Mouse (Mus musculus): ENCODE data around the gene Tob2. TPM values are rescaled to one million over a fixed set of nuclear protein-coding genes. Genes with fewer than 3 reads are reported as not detected.

Tob2 gene
- total RNA-seq, 4 experiments from 2014 or later, result 26.6 to 40.2 (median 33.5) TPM

GRCm38 (mm10) chr15:81860471-81861135, 2.0 kb upstream of the Tob2 start:
- no peak for DNase-seq (ENCODE audit: low spot score in 2 of 2)

- DNase-seq (ENCODE audit: low spot score in 2 of 2), result peak; percentile 77 to 95
These were observed 997 bp upstream of the Tob2 start for GRCm38 (mm10) chr15:81859330-81860255.

- peak; percentile 82 to 98 for DNase-seq (ENCODE audit: low spot score in 2 of 2)
These were observed 469 bp downstream of the Tob2 start for GRCm38 (mm10) chr15:81858138-81858516.

- DNase-seq (ENCODE audit: low spot score in 2 of 2), result no peak
These were observed 876 bp downstream of the Tob2 start for GRCm38 (mm10) chr15:81857724-81858116.

GRCm38 (mm10) chr15:81856938-81857723, 1.5 kb downstream of the Tob2 start:
- DNase-seq (ENCODE audit: low spot score in 2 of 2), result peak in 1 of 2 experiments; percentile 40

GRCm38 (mm10) chr15:81856030-81856790, 2.4 kb downstream of the Tob2 start:
- peak in 1 of 2 experiments; percentile 90 for DNase-seq (ENCODE audit: low spot score in 2 of 2)

- no peak for DNase-seq (ENCODE audit: low spot score in 2 of 2)
These were observed 5.5 kb downstream of the Tob2 start for GRCm38 (mm10) chr15:81853081-81853480.

- DNase-seq (ENCODE audit: low spot score in 2 of 2), result no peak
These were observed 6.1 kb downstream of the Tob2 start for GRCm38 (mm10) chr15:81852411-81853000.

GRCm38 (mm10) chr15:81851375-81851774, 7.2 kb downstream of the Tob2 start:
- DNase-seq (ENCODE audit: low spot score in 2 of 2), result no peak

- DNase-seq (ENCODE audit: low spot score in 2 of 2), result no peak
These were observed 7.9 kb downstream of the Tob2 start for GRCm38 (mm10) chr15:81850718-81851117.

GRCm38 (mm10) chr15:81849104-81849503, 9.5 kb downstream of the Tob2 start:
- no peak for DNase-seq (ENCODE audit: low spot score in 2 of 2)

GRCm38 (mm10) chr15:81848301-81848700, 10.3 kb downstream of the Tob2 start:
- no peak for DNase-seq (ENCODE audit: low spot score in 2 of 2)

- no peak for DNase-seq (ENCODE audit: low spot score in 2 of 2)
These were observed 10.7 kb downstream of the Tob2 start for GRCm38 (mm10) chr15:81847861-81848260.

- no peak for DNase-seq (ENCODE audit: low spot score in 2 of 2)
These were observed 11.4 kb downstream of the Tob2 start for GRCm38 (mm10) chr15:81847161-81847560.

GRCm38 (mm10) chr15:81846755-81847154, 11.8 kb downstream of the Tob2 start:
- no peak for DNase-seq (ENCODE audit: low spot score in 2 of 2)

- DNase-seq (ENCODE audit: low spot score in 2 of 2), result no peak
These were observed 12.9 kb downstream of the Tob2 start for GRCm38 (mm10) chr15:81845724-81846123.

- no peak for DNase-seq (ENCODE audit: low spot score in 2 of 2)
These were observed 13.5 kb downstream of the Tob2 start for GRCm38 (mm10) chr15:81845033-81845625.

- DNase-seq (ENCODE audit: low spot score in 2 of 2), result no peak
These were observed 16.3 kb downstream of the Tob2 start for GRCm38 (mm10) chr15:81842275-81842674.

- no peak for DNase-seq (ENCODE audit: low spot score in 2 of 2)
These were observed 18.3 kb downstream of the Tob2 start for GRCm38 (mm10) chr15:81840306-81840705.

- DNase-seq (ENCODE audit: low spot score in 2 of 2), result peak in 1 of 2 experiments; percentile 86
These were observed 19.0 kb downstream of the Tob2 start for GRCm38 (mm10) chr15:81839634-81840033.

Measured in left cerebral cortex, adult 8-10 months (tissue).